Mouse (Mus musculus): ENCODE data around the gene Creg1. TPM values are rescaled to one million over a fixed set of nuclear protein-coding genes. Genes with fewer than 3 reads are reported as not detected.

Creg1 gene
- polyA plus RNA-seq, 1 experiment from 2014 or later, result 69.9 TPM

DNA sequence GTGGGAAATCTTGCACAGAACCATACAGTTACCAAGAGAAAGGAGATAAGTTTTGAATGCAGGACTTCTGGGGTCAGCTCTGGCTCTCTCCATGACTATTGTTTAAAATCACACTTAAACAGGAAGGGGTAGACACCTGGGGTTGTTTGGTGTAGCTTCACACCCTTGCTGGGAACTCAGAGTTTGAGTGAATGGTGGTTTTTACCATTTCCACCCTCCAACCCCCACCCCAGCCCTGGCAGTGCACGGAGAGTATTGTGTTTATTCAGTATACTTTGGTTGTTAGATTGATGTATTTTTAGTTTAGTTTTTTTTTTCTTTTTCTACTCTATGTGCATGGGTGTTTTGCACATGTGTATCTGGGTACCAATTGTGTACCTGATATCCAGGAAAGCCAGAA is 33.4 kb upstream of the Creg1 start:
- Histone ChIP-seq H3K4me1 (replicated peaks) (peaks cover 10% of the 10 kb centered on the region; the same call in 1 of the 2 replicates), H3K27me3 (no peaks in the 10 kb centered on the region), H3K9me3 (replicated peaks) (no peaks in the 10 kb centered on the region), H3K27ac (no peak overlapping the region), H3K36me3 (no peaks in the 10 kb centered on the region), H3K9ac (no peak overlapping the region), H3K4me3 (no peak overlapping the region), H3K4me2 (no peak overlapping the region)
- 54% methylated on average over 1 of the region's 1 CpGs for WGBS
- ATAC-seq (replicated peaks; ENCODE audit: insufficient number of reproducible peaks, insufficient read depth, low FRiP score, low read depth), result no peak

DNA sequence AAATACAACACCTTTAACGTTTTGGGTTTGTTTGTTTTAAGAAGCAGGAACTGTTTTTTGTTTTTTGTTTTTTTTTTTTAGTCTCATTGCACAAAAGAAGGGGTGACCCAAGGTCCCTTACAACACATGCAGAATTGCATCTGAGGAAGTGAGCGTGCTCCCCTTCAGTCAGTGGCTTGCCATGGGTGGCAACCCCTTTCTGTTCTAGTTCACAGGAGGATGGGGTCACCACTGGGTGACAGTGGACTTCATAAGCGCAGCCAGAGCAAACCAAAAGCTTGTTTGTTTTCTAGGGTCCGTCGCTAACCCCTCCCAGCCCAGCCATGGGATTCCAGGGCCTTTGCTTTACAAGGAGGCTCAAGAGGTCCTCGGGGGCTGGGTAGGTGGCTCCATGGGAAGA is 32.0 kb upstream of the Creg1 start:
- Histone ChIP-seq H3K27ac (no peak overlapping the region), H3K9me3 (replicated peaks) (no peaks in the 10 kb centered on the region), H3K4me3 (no peak overlapping the region), H3K4me1 (replicated peaks) (peaks cover 11% of the 10 kb centered on the region; the same call in 1 of the 2 replicates), H3K27me3 (no peaks in the 10 kb centered on the region), H3K4me2 (no peak overlapping the region), H3K36me3 (no peaks in the 10 kb centered on the region), H3K9ac (no peak overlapping the region)
- ATAC-seq (replicated peaks; ENCODE audit: insufficient number of reproducible peaks, insufficient read depth, low FRiP score, low read depth), result no peak
- WGBS, result 75% methylated on average over 6 of the region's 6 CpGs

DNA sequence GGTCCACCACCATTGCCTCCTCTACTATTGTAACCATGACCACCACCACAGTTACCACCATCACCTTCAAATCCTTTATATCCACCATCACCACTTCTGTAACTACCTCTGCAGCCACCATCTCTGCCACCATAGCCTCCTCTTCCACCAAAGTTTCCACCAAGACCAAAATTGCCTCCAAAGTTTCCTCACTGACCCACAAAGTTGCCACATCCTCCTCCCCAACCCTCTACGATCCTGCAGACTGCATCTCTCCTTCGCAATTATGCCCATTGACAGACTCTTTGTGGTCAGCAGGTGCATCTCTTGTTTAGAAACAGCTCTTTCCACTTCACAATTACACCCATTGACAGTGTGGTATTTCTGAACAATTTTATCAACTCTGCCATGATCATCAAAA is 28.7 kb upstream of the Creg1 start:
- ATAC-seq (replicated peaks; ENCODE audit: insufficient number of reproducible peaks, insufficient read depth, low FRiP score, low read depth), result no peak
- 88% methylated on average over 2 of the region's 2 CpGs for WGBS
- no peaks in the 10 kb centered on the region for H3K9me3 ChIP-seq (replicated peaks)

GRCm38 (mm10) chr1:165735826-165736818 is 27.4 kb upstream of the Creg1 start:
- Histone ChIP-seq H3K27ac (no peak overlapping the region), H3K4me1 (replicated peaks) (0 out of 2 replicates have a peak, but pooled peaks cover 2% of the 10 kb centered on the region), H3K9ac (no peak overlapping the region), H3K27me3 (no peaks in the 10 kb centered on the region), H3K4me3 (no peak overlapping the region), H3K36me3 (no peaks in the 10 kb centered on the region), H3K9me3 (replicated peaks) (no peaks in the 10 kb centered on the region), H3K4me2 (peak overlapping the region; percentile 23; the same call in 1 of the 2 replicates)
- WGBS, result 25% methylated on average over 20 of the region's 20 CpGs
- ATAC-seq (replicated peaks; ENCODE audit: insufficient number of reproducible peaks, insufficient read depth, low FRiP score, low read depth), result peak; percentile 77

More for the DNA sequence above, 28.7 kb upstream of the Creg1 start:
- Histone ChIP-seq H3K9ac (no peak overlapping the region), H3K27ac (no peak overlapping the region), H3K4me1 (replicated peaks) (peaks cover 9% of the 10 kb centered on the region; the same call in 1 of the 2 replicates), H3K4me2 (no peak overlapping the region), H3K36me3 (no peaks in the 10 kb centered on the region), H3K27me3 (no peaks in the 10 kb centered on the region), H3K4me3 (no peak overlapping the region)

DNA sequence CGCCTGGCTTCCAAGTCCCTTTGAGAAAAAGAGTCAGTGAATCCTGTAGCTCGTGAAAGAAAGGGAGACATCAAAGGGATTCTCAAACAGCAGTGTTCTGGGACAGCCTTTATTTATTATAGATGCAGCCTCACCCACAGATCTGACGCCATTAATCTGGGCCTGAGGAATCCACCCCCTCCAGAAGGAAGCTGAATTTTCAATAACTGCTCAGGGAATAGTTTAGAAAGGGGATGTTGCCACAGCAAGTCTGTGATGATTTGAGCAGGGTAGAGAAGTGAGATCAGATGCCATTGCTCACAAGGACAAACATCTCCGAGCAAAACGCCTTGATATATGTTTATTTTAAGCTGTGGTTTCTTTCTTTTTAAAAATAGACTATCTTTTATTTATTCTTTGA is 26.1 kb upstream of the Creg1 start:
- no peaks in the 10 kb centered on the region for H3K9me3 ChIP-seq (replicated peaks)
- no peaks in the 10 kb centered on the region for H3K27me3 ChIP-seq
- no peaks in the 10 kb centered on the region for H3K36me3 ChIP-seq
- 0 out of 2 replicates have a peak, but pooled peaks cover 2% of the 10 kb centered on the region for H3K4me1 ChIP-seq (replicated peaks)
- 55% methylated on average over 5 of the region's 5 CpGs for WGBS
- no peak overlapping the region for H3K9ac ChIP-seq
- no peak overlapping the region for H3K4me2 ChIP-seq
- H3K27ac ChIP-seq, result no peak overlapping the region
- no peak overlapping the region for H3K4me3 ChIP-seq
- no peak for ATAC-seq (replicated peaks; ENCODE audit: insufficient number of reproducible peaks, insufficient read depth, low FRiP score, low read depth)

DNA sequence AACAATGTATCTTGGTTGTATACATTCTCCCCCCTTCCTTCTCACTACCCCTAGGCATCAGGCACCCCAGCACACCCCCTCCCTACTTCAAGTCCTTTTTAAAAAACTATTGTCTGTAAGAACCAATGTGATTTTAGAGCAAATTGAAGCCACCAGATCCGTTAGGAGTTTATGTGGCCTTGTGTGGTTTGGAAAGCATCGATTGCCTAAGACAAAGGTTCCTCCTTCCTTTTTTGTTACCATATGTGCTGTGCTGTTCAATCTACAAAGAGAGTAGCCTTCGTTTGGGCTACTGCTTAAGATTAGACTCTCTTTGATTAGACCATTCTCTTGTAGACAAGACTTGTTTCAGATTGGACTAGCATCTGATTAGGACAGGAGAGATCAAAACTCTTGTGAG is 25.7 kb upstream of the Creg1 start:
- ATAC-seq (replicated peaks; ENCODE audit: insufficient number of reproducible peaks, insufficient read depth, low FRiP score, low read depth), result no peak
- 54% methylated on average over 3 of the region's 3 CpGs for WGBS
- Histone ChIP-seq H3K4me1 (replicated peaks) (0 out of 2 replicates have a peak, but pooled peaks cover 2% of the 10 kb centered on the region), H3K4me2 (no peak overlapping the region), H3K9ac (no peak overlapping the region), H3K27me3 (no peaks in the 10 kb centered on the region), H3K36me3 (no peaks in the 10 kb centered on the region), H3K27ac (no peak overlapping the region), H3K4me3 (no peak overlapping the region), H3K9me3 (replicated peaks) (no peaks in the 10 kb centered on the region)

DNA sequence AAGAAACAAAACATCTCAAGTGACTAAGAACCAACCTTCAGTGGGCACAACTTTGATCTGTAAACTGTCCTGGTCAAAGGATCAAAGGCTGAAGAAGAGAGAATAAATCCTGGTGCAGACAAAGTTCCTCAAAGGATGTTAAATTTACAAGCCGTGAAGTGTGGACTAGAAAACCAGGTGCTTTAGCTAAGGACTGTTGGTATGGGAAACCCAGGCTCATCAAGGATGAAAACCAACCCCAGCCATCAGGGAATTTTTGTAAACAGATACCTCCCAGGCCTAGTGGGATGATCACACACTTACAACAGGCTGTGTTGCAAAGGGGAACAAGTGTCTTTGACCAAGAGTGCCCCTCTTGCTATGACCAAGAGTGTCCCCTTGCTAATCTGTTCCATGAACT is 24.6 kb upstream of the Creg1 start:
- H3K4me2 ChIP-seq, result no peak overlapping the region
- WGBS, result 83% methylated on average over 1 of the region's 1 CpGs
- ATAC-seq (replicated peaks; ENCODE audit: insufficient number of reproducible peaks, insufficient read depth, low FRiP score, low read depth), result no peak
- H3K27ac ChIP-seq, result no peak overlapping the region
- H3K27me3 ChIP-seq, result no peaks in the 10 kb centered on the region
- no peaks in the 10 kb centered on the region for H3K9me3 ChIP-seq (replicated peaks)
- H3K4me3 ChIP-seq, result no peak overlapping the region
- no peaks in the 10 kb centered on the region for H3K36me3 ChIP-seq
- H3K9ac ChIP-seq, result no peak overlapping the region
- 0 out of 2 replicates have a peak, but pooled peaks cover 2% of the 10 kb centered on the region for H3K4me1 ChIP-seq (replicated peaks)

- no peak overlapping the region for H3K27ac ChIP-seq
These were observed 21.6 kb upstream of the Creg1 start for GRCm38 (mm10) chr1:165741989-165742388.

DNA sequence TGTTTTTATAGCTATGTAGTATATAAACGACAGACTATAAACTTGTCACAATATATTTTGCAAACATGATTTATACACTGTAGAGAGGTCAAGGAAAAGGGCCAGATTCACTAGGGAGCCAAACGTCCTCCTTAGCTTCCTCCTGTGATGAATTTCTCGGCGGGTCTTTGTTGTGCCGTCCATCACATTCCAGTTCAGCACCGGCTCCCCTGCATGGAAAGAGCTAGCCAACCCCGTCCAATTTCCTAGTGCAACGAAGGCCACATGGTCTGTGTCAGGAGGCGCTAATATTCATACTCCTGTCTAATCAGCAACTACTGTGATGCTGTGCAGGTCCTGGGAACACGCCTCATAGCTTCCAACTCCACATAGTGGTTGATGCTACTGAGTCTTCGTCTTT is 15.5 kb upstream of the Creg1 start:
- peak; percentile 66 for ATAC-seq (replicated peaks; ENCODE audit: insufficient number of reproducible peaks, insufficient read depth, low FRiP score, low read depth)
- H3K36me3 ChIP-seq, result no peaks in the 10 kb centered on the region
- no peak overlapping the region for H3K4me2 ChIP-seq
- H3K4me3 ChIP-seq, result no peak overlapping the region
- peaks cover 25% of the 10 kb centered on the region for H3K4me1 ChIP-seq (replicated peaks)
- WGBS, result 22% methylated on average over 11 of the region's 11 CpGs
- no peaks in the 10 kb centered on the region for H3K27me3 ChIP-seq
- no peak overlapping the region for H3K9ac ChIP-seq
- no peak overlapping the region for H3K27ac ChIP-seq
- no peaks in the 10 kb centered on the region for H3K9me3 ChIP-seq (replicated peaks)

More at GRCm38 (mm10) chr1:165741989-165742388, 21.6 kb upstream of the Creg1 start:
- H3K36me3 ChIP-seq, result no peaks in the 10 kb centered on the region
- H3K9me3 ChIP-seq (replicated peaks), result no peaks in the 10 kb centered on the region
- H3K4me1 ChIP-seq (replicated peaks), result no peaks in the 10 kb centered on the region
- H3K4me3 ChIP-seq, result no peak overlapping the region
- WGBS, result 88% methylated on average over 8 of the region's 8 CpGs
- no peak for ATAC-seq (replicated peaks; ENCODE audit: insufficient number of reproducible peaks, insufficient read depth, low FRiP score, low read depth)
- H3K9ac ChIP-seq, result no peak overlapping the region
- no peaks in the 10 kb centered on the region for H3K27me3 ChIP-seq
- H3K4me2 ChIP-seq, result no peak overlapping the region

- H3K4me2 ChIP-seq, result no peak overlapping the region
- ATAC-seq (replicated peaks; ENCODE audit: insufficient number of reproducible peaks, insufficient read depth, low FRiP score, low read depth), result no peak
These were observed 12.4 kb upstream of the Creg1 start for GRCm38 (mm10) chr1:165751142-165751541.

GRCm38 (mm10) chr1:165751838-165752237 is 11.7 kb upstream of the Creg1 start:
- WGBS, result 73% methylated on average over 5 of the region's 5 CpGs
- Histone ChIP-seq H3K4me2 (no peak overlapping the region), H3K27ac (no peak overlapping the region), H3K9ac (no peak overlapping the region), H3K9me3 (replicated peaks) (no peaks in the 10 kb centered on the region), H3K4me1 (replicated peaks) (peaks cover 27% of the 10 kb centered on the region), H3K4me3 (no peak overlapping the region), H3K27me3 (no peaks in the 10 kb centered on the region), H3K36me3 (no peaks in the 10 kb centered on the region)
- no peak for ATAC-seq (replicated peaks; ENCODE audit: insufficient number of reproducible peaks, insufficient read depth, low FRiP score, low read depth)

More at GRCm38 (mm10) chr1:165751142-165751541, 12.4 kb upstream of the Creg1 start:
- Histone ChIP-seq H3K4me1 (replicated peaks) (peaks cover 27% of the 10 kb centered on the region), H3K4me3 (no peak overlapping the region), H3K36me3 (no peaks in the 10 kb centered on the region), H3K9me3 (replicated peaks) (no peaks in the 10 kb centered on the region), H3K9ac (no peak overlapping the region), H3K27me3 (no peaks in the 10 kb centered on the region), H3K27ac (no peak overlapping the region; the same call in 1 of the 2 replicates)

Data from heart, embryonic 15.5 days (tissue).